Mouse (Mus musculus): Measurements from ENCODE around the gene Car4.

Gene Car4

DNA sequence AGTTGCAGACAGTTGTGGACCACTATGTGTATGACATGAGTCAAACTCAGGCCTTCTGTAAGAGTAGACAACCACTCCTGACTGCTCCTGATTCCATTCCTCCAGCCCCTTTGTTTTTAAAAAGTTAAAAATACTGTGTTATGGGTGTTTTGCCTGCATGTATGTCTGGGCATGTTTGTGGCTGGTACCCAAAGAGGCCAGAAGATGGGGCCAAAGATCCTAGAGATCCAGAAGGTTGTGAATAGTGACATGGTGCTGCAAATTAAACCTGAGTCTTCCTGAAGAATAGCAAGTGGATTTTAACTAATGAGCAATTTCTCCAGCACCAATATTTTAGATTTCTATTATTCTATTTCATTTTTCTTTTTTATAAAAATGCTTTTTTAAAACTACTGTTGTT lies 55.5 kb downstream of the Car4 start:
- in situ Hi-C loops (cut with MboI) = no loop called here
